Mouse (Mus musculus) small intestine, adult 2 months (tissue): ENCODE measurements around the gene Tnpo2.

Experiments
- CTCF ChIP-seq: fragments of 200-500 bp; IDR thresholded peaks from 2 replicates; pipeline ENCODE4 v1.5.1; 2012; ENCODE audit warnings: low read depth, mild to moderate bottlenecking, control low read depth, inconsistent platforms, low read length, moderate library complexity, mixed read lengths; ENCODE audit not compliant: insufficient replicate concordance, insufficient read length; ENCODE audit errors: extremely low read depth
- POLR2A ChIP-seq: fragments of 200-500 bp; IDR thresholded peaks from 2 replicates; pipeline ENCODE4 v1.6.1; 2012; ENCODE audit warnings: low read depth, mild to moderate bottlenecking, control low read depth, inconsistent platforms, low read length, moderate library complexity

GRCm38 (mm10) chr8:85086238-85086637 lies 49.5 kb downstream of the Tnpo2 start:
- no peak for TF ChIP-seq CTCF
- TF ChIP-seq POLR2A, result no peak
